Mouse (Mus musculus) embryonic fibroblast, embryonic 13.5 days (primary cell): Measurements from ENCODE around the gene Npm1.

Source experiments
- CTCF ChIP-seq: IDR thresholded peaks from 2 replicates; pipeline ENCODE4 v1.5.1; 2011; ENCODE audit warnings: mild to moderate bottlenecking, control low read depth, low read length, moderate library complexity, borderline replicate concordance; ENCODE audit not compliant: insufficient read depth
- POLR2A ChIP-seq: IDR thresholded peaks from 2 replicates; pipeline ENCODE4 v1.6.1; 2011; ENCODE audit warnings: low read depth, mild to moderate bottlenecking, control low read depth, low read length, moderate library complexity

GRCm38 (mm10) chr11:33197673-33198072 is 34.7 kb upstream of the Npm1 start:
- TF ChIP-seq CTCF (no peak), POLR2A (no peak)
